Mouse (Mus musculus) heart, postnatal 25 days (tissue): ENCODE results near the gene Cacna2d4. TPM values are rescaled to one million over a fixed set of nuclear protein-coding genes. Genes with fewer than 3 reads are reported as not detected.
A peak's percentile ranks its signal among the peaks of the same experiment; 100 is the strongest.
"Not testable (repeated sequence)": the region's sequence is repeated elsewhere in the genome, so short reads cannot be mapped to it uniquely, and the experiment has no call there.

Source experiments
- DNase-seq: peaks from one replicate; pipeline ENCODE4 v3.0.0; 2022; ENCODE audit warnings: low spot score
- intact Hi-C: fragments of 180-260 bp; cut with DNase I; formaldehyde crosslinking; loops from one replicate; pipeline ENCODE4 v1.15.1; 2025
- total RNA-seq, 2 experiments: library from RNA; stranded (reverse); gene quantifications; 2 replicates each; pipeline ENCODE4 v1.2.3; 2021

The Cacna2d4 gene
- total RNA-seq, result not detected

- no peak for DNase-seq
- intact Hi-C loops, result no loop called here
Measured at GRCm38 (mm10) chr6:119236241-119236640, at the start of gene Cacna2d4. Gene Cacna2d4, plus strand, starts transcription at chr6:119236526.

DNA sequence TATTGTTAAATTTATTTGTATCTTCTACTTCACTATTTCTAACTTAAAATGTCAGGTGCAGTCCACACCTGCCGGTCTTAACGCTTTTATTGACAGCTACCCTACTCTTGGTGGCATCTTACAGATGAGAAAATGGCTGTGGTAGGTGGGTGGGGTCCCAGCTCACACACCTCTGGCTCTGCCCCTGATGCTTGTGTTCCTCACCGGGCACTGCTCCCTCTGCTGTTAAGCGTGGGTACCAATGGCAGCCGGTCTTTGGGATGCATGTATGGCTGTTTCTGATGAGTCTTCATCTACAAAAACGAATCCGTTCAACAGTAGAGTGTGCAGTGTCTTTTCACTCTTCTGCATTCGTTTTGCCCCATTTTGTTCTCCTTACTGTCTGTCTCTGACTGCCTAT is 49.7 kb upstream of the Cacna2d4 start:
- DNase-seq, result no peak
- intact Hi-C loops, result no loop called here

GRCm38 (mm10) chr6:119187631-119188030 is 48.7 kb upstream of the Cacna2d4 start:
- DNase-seq, result no peak
- intact Hi-C loops, result no loop called here

DNA sequence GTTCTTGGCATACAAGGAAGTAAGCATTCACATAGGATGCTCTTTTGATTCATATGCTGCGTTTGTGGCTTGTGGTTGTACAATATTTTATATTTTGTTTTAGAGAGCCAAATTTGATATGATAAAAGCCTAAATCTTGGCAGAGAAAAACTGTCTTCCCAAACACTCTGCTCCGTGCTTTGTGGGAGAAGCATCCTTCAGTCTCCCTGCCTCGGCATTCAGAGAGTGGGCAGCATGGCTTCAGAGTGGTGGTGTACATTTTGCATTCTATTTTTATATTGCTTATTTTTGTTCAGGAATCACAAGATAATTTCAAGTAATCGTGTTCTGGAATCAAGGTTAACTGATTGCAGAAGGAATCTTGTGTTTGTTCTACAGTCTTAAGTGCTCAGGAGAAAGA is 44.8 kb upstream of the Cacna2d4 start:
- intact Hi-C loops, result loop anchor here (5.0 kb wide), 1 partner anchor 49 kb away; no protein-coding TSS in a partner anchor
- DNase-seq, result no peak

DNA sequence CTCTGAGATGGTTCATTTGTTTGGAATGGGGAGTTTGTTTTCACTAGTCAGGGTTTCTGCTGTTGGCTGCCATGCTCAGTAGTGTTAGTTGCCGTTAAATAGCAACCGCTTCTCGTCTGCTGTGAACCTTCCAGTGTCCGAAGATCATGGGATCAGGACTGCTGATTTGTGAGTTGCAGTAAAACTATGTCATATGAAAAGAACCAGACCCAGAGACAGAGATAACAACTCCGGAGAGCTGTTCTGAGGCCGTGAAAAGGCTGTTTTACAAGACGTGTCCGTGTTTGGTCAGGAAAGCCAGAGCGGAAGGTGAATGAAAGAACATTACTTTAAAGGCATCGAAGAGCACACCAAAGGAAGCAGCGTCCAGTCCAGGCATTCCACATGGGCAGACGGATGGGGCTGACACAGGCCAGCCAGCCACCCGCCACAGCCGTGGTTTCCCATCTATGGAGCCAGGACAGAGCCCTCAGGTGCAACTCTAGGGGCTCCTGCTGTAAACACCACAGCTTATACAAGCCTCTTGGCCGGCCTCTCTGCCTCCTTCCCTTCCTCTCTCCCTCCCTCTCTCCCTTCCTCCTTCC is 42.7 kb upstream of the Cacna2d4 start:
- intact Hi-C loops, result loop anchor here (2.0 to 5.0 kb wide), 2 partner anchors 13 to 51 kb away; no protein-coding TSS in a partner anchor
- no peak for DNase-seq

- intact Hi-C loops, result loop anchor here (2.0 to 5.0 kb wide), 2 partner anchors 13 to 52 kb away; no protein-coding TSS in a partner anchor
- DNase-seq, result no peak
Measured at GRCm38 (mm10) chr6:119194161-119194560, 42.2 kb upstream of the Cacna2d4 start.

DNA sequence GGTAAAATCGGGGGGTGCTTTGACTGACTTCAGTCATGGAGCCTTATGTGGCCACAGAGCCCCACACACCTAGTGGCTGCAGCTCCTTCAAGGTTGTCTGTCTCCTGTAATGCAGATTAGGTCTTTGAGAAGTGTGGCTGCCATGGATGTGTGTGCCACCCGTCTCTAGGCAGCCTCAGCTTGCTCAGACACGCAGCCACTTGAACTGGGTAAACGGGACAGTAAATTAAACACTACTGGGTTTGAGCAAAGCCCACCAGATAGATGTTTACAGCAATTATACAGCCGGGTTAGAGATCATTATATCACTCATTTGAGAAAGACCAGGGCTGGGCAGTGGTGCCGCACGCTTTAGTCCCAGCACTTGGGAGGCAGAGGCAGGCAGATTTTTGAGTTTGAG is 41.7 kb upstream of the Cacna2d4 start:
- no peak for DNase-seq
- intact Hi-C loops, result loop anchor here (2.0 to 5.0 kb wide), 2 partner anchors 14 to 52 kb away; no protein-coding TSS in a partner anchor

GRCm38 (mm10) chr6:119196382-119197305 is 39.7 kb upstream of the Cacna2d4 start, which contains the start of gene Cacna1c:
Gene Cacna1c, minus strand, starts transcription at chr6:119196418.
- DNase-seq, result peak; percentile 50
- intact Hi-C loops, result no loop called here

- no peak for DNase-seq
- intact Hi-C loops, result no loop called here
Measured at GRCm38 (mm10) chr6:119198534-119199273, 37.6 kb upstream of the Cacna2d4 start.

DNA sequence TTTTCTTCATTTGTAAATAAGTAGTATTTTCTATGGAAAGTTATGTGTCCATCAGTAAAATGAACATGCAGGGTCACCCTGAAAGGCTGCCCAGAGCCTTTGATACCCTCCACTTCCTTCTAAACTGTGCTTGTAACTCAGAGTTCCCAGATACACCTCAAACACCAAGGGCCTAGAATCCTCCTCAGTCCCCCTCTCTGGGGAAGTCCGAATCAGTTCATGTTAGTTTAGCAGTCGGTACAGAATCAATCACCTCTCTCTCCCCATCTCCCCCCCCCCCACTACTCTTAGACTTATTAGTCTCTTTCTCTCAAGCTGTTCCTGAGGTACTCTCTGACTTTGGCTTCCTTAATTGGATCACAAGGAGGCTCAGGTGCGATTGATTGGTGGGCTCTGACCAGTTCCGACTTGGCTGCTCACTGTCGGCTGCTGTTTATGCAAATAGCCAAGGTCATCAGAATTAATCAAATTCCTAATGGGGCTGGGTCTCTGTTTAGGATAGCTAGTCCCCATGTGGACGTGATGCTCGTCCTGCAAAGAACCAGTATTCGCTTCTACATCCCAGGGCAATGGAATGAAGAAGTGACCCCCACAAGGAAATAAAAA is 36.9 kb upstream of the Cacna2d4 start:
- intact Hi-C loops, result no loop called here
- no peak for DNase-seq

GRCm38 (mm10) chr6:119200362-119200761 is 36.0 kb upstream of the Cacna2d4 start:
- no peak for DNase-seq
- intact Hi-C loops, result no loop called here

DNA sequence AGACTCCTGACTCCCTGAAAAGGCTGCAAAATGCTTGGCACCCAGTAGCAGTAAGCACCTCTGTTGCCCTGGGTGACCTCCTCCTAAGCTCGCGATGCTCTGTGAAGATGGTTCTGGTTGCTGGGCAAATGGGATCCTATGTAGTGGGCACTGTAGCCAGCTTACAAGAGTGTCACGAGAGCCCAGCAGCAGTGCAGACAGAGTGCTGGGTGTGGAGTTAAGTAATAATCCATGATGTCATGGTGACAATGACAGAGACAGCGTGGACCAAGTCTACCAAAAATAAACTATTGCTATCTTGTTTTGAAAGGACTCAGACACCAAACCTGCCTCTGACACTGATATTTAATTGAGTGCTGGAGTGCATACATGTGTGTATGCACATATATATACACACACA is 34.8 kb upstream of the Cacna2d4 start:
- intact Hi-C loops, result no loop called here
- no peak for DNase-seq

DNA sequence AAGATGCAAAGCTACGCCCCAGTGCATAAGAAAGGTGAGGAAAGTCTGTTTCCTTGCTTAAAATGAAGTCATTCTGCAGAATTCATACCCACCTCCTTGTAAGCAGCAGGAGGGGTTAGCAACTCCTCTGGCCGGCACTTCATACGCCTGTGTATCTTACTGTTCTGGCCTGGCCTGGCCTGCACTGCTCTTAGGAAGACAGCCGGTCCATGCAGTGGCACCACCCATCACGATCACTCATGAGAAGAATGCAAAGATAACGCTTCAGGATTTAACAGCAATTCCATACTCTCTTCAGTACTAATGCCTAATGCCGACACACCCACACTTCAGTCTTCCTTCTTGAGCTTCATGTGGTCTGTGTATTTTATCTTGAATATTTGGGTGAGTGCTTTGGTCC is 32.0 kb upstream of the Cacna2d4 start:
- intact Hi-C loops, result no loop called here
- no peak for DNase-seq

DNA sequence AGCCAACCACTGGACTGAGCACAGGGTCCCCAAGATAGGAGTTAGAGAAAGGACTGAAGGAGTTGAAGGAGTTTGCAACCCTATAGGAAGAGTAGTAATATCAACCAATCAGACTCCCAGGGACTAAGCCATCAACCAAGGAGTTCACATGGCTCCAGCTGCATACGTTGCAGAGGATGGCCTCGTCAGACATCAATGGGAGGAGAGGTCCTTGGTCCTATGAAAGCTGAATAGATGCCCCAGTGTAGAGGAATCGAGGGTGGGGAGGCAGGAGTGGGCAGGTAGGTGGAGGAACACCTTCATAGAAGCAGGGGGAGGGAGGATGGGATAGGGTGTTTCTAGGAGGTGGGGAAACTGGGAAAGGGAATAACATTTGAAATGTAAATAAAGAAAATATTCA is 31.4 kb upstream of the Cacna2d4 start:
- no peak for DNase-seq
- intact Hi-C loops, result no loop called here

- DNase-seq, intact Hi-C loops: not testable (repeated sequence)
Measured at GRCm38 (mm10) chr6:119206006-119206405, 30.3 kb upstream of the Cacna2d4 start.

GRCm38 (mm10) chr6:119213375-119213774 is 23.0 kb upstream of the Cacna2d4 start:
- intact Hi-C loops, result no loop called here
- DNase-seq, result no peak

- DNase-seq, result no peak
- intact Hi-C loops, result no loop called here
Measured at GRCm38 (mm10) chr6:119214190-119214589, 22.1 kb upstream of the Cacna2d4 start.

- intact Hi-C loops, result no loop called here
- DNase-seq, result no peak
Measured at GRCm38 (mm10) chr6:119215040-119215613, 21.2 kb upstream of the Cacna2d4 start.

DNA sequence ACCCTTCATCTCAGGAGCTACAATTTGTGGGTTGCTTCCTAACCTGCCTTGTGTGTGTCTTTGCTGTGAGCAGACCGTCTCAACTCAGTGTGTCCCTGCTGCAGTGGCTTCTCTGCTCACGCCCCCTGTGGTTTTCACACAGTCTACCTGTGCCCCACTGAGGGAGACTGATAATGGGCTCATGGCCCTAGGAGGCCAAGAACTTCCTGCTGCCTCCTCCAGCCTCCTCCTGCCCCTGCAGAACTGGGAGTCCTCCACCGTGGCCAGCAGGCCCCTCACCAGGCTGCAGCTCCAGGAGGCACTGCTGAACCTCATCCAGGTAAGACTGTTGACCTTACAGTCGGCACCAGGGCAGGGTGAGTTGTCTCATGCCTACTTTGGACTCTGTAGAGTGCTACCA is 18.7 kb upstream of the Cacna2d4 start:
- DNase-seq, result no peak
- intact Hi-C loops, result no loop called here

DNA sequence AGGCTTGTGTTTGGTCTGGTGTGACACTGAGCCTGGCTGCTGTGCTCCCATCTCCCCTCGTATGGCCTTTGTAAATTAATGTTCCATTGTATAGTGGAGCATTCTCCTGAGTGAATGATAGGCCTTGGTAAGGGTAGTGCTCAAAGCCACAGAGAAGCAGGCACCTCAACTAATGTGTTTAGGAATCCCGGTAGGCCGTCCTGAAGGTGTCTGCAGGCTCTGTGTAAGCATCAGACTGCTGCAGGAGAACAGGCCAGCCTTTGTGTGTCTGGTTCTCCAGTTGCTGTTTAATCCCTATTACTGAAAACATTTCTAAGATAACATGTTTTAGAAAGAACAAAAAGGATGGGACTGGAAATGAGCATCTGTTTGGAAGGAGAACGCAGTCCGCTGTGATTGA is 17.7 kb upstream of the Cacna2d4 start:
- intact Hi-C loops, result no loop called here
- no peak for DNase-seq
